In the genomic region with DNA sequence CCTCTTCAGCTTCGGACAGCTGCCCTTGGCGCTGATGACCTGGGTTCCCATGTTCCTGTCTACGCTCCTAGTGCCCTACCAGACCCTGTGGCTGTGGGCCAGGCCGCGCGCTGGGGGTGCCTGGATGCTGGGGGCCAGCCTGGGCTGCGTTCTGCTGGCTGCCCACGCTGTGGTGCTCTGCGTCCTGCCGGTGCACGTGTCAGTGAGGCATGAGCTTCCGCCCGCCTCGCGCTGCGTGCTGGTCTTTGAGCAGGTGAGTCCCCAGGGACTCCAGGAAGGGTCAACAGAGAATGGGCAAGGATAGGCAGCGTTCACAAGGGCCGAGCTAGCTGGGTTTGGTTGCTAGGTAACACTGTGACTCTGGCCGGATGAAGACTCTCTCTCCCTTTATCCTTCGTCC, we compare ENCODE assay signal across 15 mouse cellular contexts. TPM values are rescaled to one million over a fixed set of nuclear protein-coding genes. Genes with fewer than 3 reads are reported as not detected.
DNase-seq lines count a peak whose midpoint lies in the region; ATAC-seq lines count a peak whose summit lies in the region.
"Had no signal": no experiment of that assay in that cellular context is flagged by ENCODE, and none has a peak within 500 bp of the region (broad histone marks: within the 10 kb centered on the region; RNA-seq: fewer than 3 reads in every experiment).

No protein-coding gene starts in this region.

- 33% methylated on average over 20 of the region's 20 CpGs for WGBS in forebrain, embryonic 11.5 days
- WGBS in forebrain, embryonic 13.5 days: 31% methylated on average over 20 of the region's 20 CpGs
- 26% methylated on average over 20 of the region's 20 CpGs for WGBS in hindbrain, embryonic 13.5 days
- 26% methylated on average over 20 of the region's 20 CpGs for WGBS in midbrain, embryonic 16.5 days

- H3K27ac ChIP-seq in forebrain, embryonic 11.5 days (ENCODE audit: low read depth, low read length): no peak overlapping the region
- H3K27ac ChIP-seq in forebrain, embryonic 13.5 days: no peak overlapping the region
- H3K27ac ChIP-seq in hindbrain, embryonic 13.5 days: no peak overlapping the region; the same call in 1 of the 2 replicates
- peak overlapping the region; percentile 56; the same call in 1 of the 2 replicates for H3K27ac ChIP-seq in midbrain, embryonic 16.5 days (ENCODE audit: low read length)

- no peak overlapping the region for H3K4me2 ChIP-seq in forebrain, embryonic 11.5 days (ENCODE audit: low read depth, low read length, severe bottlenecking)
- H3K4me2 ChIP-seq in forebrain, embryonic 13.5 days: no peak overlapping the region
- peak overlapping the region; percentile 21; the same call in 1 of the 2 replicates for H3K4me2 ChIP-seq in hindbrain, embryonic 13.5 days
- H3K4me2 ChIP-seq in midbrain, embryonic 16.5 days (ENCODE audit: low read length): peak overlapping the region; percentile 17; the same call in 1 of the 2 replicates

- no peaks in the 10 kb centered on the region for H3K36me3 ChIP-seq in forebrain, embryonic 11.5 days (ENCODE audit: control insufficient read depth, insufficient read depth, low read length)
- no peaks in the 10 kb centered on the region for H3K36me3 ChIP-seq in forebrain, embryonic 13.5 days (ENCODE audit: poor library complexity, severe bottlenecking)
- H3K36me3 ChIP-seq in hindbrain, embryonic 13.5 days: no peaks in the 10 kb centered on the region
- no peaks in the 10 kb centered on the region for H3K36me3 ChIP-seq in midbrain, embryonic 16.5 days (ENCODE audit: control insufficient read depth, insufficient read depth, low read length)

- H3K27me3 ChIP-seq in forebrain, embryonic 11.5 days (ENCODE audit: control insufficient read depth, insufficient read depth, low read length): no peaks in the 10 kb centered on the region
- H3K27me3 ChIP-seq in forebrain, embryonic 13.5 days: no peaks in the 10 kb centered on the region
- no peaks in the 10 kb centered on the region for H3K27me3 ChIP-seq in hindbrain, embryonic 13.5 days
- no peaks in the 10 kb centered on the region for H3K27me3 ChIP-seq in midbrain, embryonic 16.5 days (ENCODE audit: control insufficient read depth, insufficient read depth, low read depth, low read length)
- H3K27me3 ChIP-seq: Patski had no signal

- H3K9me3 ChIP-seq in forebrain, embryonic 11.5 days (ENCODE audit: control insufficient read depth, low read length): no peaks in the 10 kb centered on the region
- H3K9me3 ChIP-seq in forebrain, embryonic 13.5 days (replicated peaks): no peaks in the 10 kb centered on the region
- H3K9me3 ChIP-seq in hindbrain, embryonic 13.5 days: no peaks in the 10 kb centered on the region
- no peaks in the 10 kb centered on the region for H3K9me3 ChIP-seq in midbrain, embryonic 16.5 days (replicated peaks; ENCODE audit: control insufficient read depth, low read length, poor library complexity, severe bottlenecking)

- 0 out of 2 replicates have a peak, but pooled peaks cover 2% of the 10 kb centered on the region for H3K4me1 ChIP-seq in forebrain, embryonic 11.5 days (replicated peaks; ENCODE audit: control insufficient read depth, insufficient read depth, low read length)
- peaks cover 6% of the 10 kb centered on the region; the same call in 1 of the 2 replicates for H3K4me1 ChIP-seq in forebrain, embryonic 13.5 days
- H3K4me1 ChIP-seq in hindbrain, embryonic 13.5 days (replicated peaks): peaks cover 12% of the 10 kb centered on the region
- peaks cover 6% of the 10 kb centered on the region; the same call in 1 of the 2 replicates for H3K4me1 ChIP-seq in midbrain, embryonic 16.5 days (ENCODE audit: control insufficient read depth, insufficient read depth, low read length)

- H3K9ac ChIP-seq in forebrain, embryonic 11.5 days (ENCODE audit: low read length): peak overlapping the region; percentile 4; the same call in 1 of the 2 replicates
- H3K9ac ChIP-seq in forebrain, embryonic 13.5 days: no peak overlapping the region
- no peak overlapping the region for H3K9ac ChIP-seq in hindbrain, embryonic 13.5 days
- no peak overlapping the region for H3K9ac ChIP-seq in midbrain, embryonic 16.5 days (ENCODE audit: low read depth, low read length)

- H3K4me3 ChIP-seq in forebrain, embryonic 11.5 days (ENCODE audit: low read depth, low read length): no peak overlapping the region
- no peak overlapping the region for H3K4me3 ChIP-seq in forebrain, embryonic 13.5 days
- H3K4me3 ChIP-seq in hindbrain, embryonic 13.5 days: no peak overlapping the region
- H3K4me3 ChIP-seq in midbrain, embryonic 16.5 days (ENCODE audit: low read depth, low read length): no peak overlapping the region
- H3K4me3 ChIP-seq: erythroblast, embryonic 14.5 days had no signal

- ATAC-seq in forebrain, embryonic 11.5 days (replicated peaks; ENCODE audit: low FRiP score): no peak
- no peak for ATAC-seq in forebrain, embryonic 13.5 days
- ATAC-seq in hindbrain, embryonic 13.5 days (ENCODE audit: low FRiP score): no peak
- peak; percentile 66 for ATAC-seq in midbrain, embryonic 16.5 days
- ATAC-seq: Patski had no signal

- no peak for DNase-seq in forebrain, embryonic 11.5 days (ENCODE audit: low spot score)
- DNase-seq in R1 (ENCODE audit: low read depth, low spot score): peak; percentile 92
- no peak for DNase-seq in spleen, postnatal 36 days (ENCODE audit: low spot score in 2 of 2)
- no peak for DNase-seq in adrenal gland, postnatal 4 days (ENCODE audit: low spot score in 2 of 2)
- no peak for DNase-seq in natural killer cell, adult 2 months (ENCODE audit: low spot score in 2 of 2)
- DNase-seq: adrenal gland, postnatal 25 days; cerebellum, adult 2 months; gastrocnemius, postnatal 14 days; kidney, postnatal 14 days; lung, postnatal 4 days had no signal

RNA-seq across cellular contexts. Expression of gene Soat2, which starts 6.5 kb away (rescaled TPM):
- polyA plus RNA-seq in forebrain, embryonic 11.5 days (2014; fragmentation: Nextera tagmentation; extraction: Ambion mirVana): not detected in 2 replicates
- 0.10 TPM in 1 of 2 replicates, not detected in the other for polyA plus RNA-seq in forebrain, embryonic 13.5 days (2015; fragmentation: Nextera tagmentation; extraction: Ambion mirVana)
- 0.14 TPM in 1 of 2 replicates, not detected in the other for polyA plus RNA-seq in hindbrain, embryonic 13.5 days (2015; fragmentation: Nextera tagmentation; extraction: Ambion mirVana)
- polyA plus RNA-seq in midbrain, embryonic 16.5 days (2015; fragmentation: Nextera tagmentation; extraction: Ambion mirVana): 0.21 TPM in 1 of 2 replicates, not detected in the other
- total RNA-seq in adrenal gland, postnatal 4 days (2021): 1 to 10 TPM in 1 of 2 experiments, under 1 TPM in 1; 0.78 to 3.8 TPM
- polyA plus RNA-seq: cerebellum, adult 2 months had no signal

RNA-seq across cellular contexts. Expression of gene Igfbp6, which starts 12.7 kb away (rescaled TPM):
- 0.33 TPM in 1 of 2 replicates, not detected in the other for polyA plus RNA-seq in forebrain, embryonic 11.5 days (2014; fragmentation: Nextera tagmentation; extraction: Ambion mirVana)
- 0.37 and 0.40 TPM in 2 replicates for polyA plus RNA-seq in forebrain, embryonic 13.5 days (2015; fragmentation: Nextera tagmentation; extraction: Ambion mirVana)
- polyA plus RNA-seq in hindbrain, embryonic 13.5 days (2015; fragmentation: Nextera tagmentation; extraction: Ambion mirVana): 0.49 and 1.2 TPM in 2 replicates
- polyA plus RNA-seq in midbrain, embryonic 16.5 days (2015; fragmentation: Nextera tagmentation; extraction: Ambion mirVana): 2.5 and 3.1 TPM in 2 replicates
- 10 to 100 TPM; 33.9 to 34.4 TPM for total RNA-seq in adrenal gland, postnatal 4 days (2021)

RNA-seq across cellular contexts. Expression of gene Spryd3, which starts 20.8 kb away (rescaled TPM):
- 12.0 and 12.1 TPM in 2 replicates for polyA plus RNA-seq in forebrain, embryonic 11.5 days (2014; fragmentation: Nextera tagmentation; extraction: Ambion mirVana)
- 21.7 and 25.4 TPM in 2 replicates for polyA plus RNA-seq in forebrain, embryonic 13.5 days (2015; fragmentation: Nextera tagmentation; extraction: Ambion mirVana)
- 50.8 and 57.4 TPM in 2 replicates for polyA plus RNA-seq in hindbrain, embryonic 13.5 days (2015; fragmentation: Nextera tagmentation; extraction: Ambion mirVana)
- 81.1 and 95.9 TPM in 2 replicates for polyA plus RNA-seq in midbrain, embryonic 16.5 days (2015; fragmentation: Nextera tagmentation; extraction: Ambion mirVana)
- total RNA-seq in adrenal gland, postnatal 4 days (2021): 10 to 100 TPM; 32.5 to 35.9 TPM

RNA-seq across cellular contexts. Expression of gene Zfp740, which starts 46.2 kb away (rescaled TPM):
- 79.8 and 80.7 TPM in 2 replicates for polyA plus RNA-seq in forebrain, embryonic 11.5 days (2014; fragmentation: Nextera tagmentation; extraction: Ambion mirVana)
- polyA plus RNA-seq in forebrain, embryonic 13.5 days (2015; fragmentation: Nextera tagmentation; extraction: Ambion mirVana): 90.0 and 98.7 TPM in 2 replicates
- polyA plus RNA-seq in hindbrain, embryonic 13.5 days (2015; fragmentation: Nextera tagmentation; extraction: Ambion mirVana): 68.8 and 71.7 TPM in 2 replicates
- polyA plus RNA-seq in midbrain, embryonic 16.5 days (2015; fragmentation: Nextera tagmentation; extraction: Ambion mirVana): 54.0 and 59.2 TPM in 2 replicates
- total RNA-seq in adrenal gland, postnatal 4 days (2021): 100 to 1,000 TPM; 131 to 134 TPM

RNA-seq across cellular contexts. Expression of gene Csad, which starts 47.7 kb away (rescaled TPM):
- polyA plus RNA-seq in forebrain, embryonic 11.5 days (2014; fragmentation: Nextera tagmentation; extraction: Ambion mirVana): 38.2 and 39.2 TPM in 2 replicates
- 42.7 and 46.4 TPM in 2 replicates for polyA plus RNA-seq in forebrain, embryonic 13.5 days (2015; fragmentation: Nextera tagmentation; extraction: Ambion mirVana)
- 43.2 and 44.5 TPM in 2 replicates for polyA plus RNA-seq in hindbrain, embryonic 13.5 days (2015; fragmentation: Nextera tagmentation; extraction: Ambion mirVana)
- polyA plus RNA-seq in midbrain, embryonic 16.5 days (2015; fragmentation: Nextera tagmentation; extraction: Ambion mirVana): 33.1 and 33.2 TPM in 2 replicates
- total RNA-seq in adrenal gland, postnatal 4 days (2021): 100 to 1,000 TPM in 1 of 2 experiments, 10 to 100 TPM in 1; 90.0 to 106 TPM

Comparison
In these comparisons a context has a peak if more than half of its experiments do, and no peak if none do; other contexts are left out.
1. H3K4me2 ChIP-seq: peak in hindbrain, embryonic 13.5 days (single experiment) and midbrain, embryonic 16.5 days (single experiment); none in forebrain, embryonic 11.5 days (single experiment) and forebrain, embryonic 13.5 days (single experiment).